Mouse (Mus musculus): ENCODE data around the gene Prss38.

The Prss38 gene

DNA sequence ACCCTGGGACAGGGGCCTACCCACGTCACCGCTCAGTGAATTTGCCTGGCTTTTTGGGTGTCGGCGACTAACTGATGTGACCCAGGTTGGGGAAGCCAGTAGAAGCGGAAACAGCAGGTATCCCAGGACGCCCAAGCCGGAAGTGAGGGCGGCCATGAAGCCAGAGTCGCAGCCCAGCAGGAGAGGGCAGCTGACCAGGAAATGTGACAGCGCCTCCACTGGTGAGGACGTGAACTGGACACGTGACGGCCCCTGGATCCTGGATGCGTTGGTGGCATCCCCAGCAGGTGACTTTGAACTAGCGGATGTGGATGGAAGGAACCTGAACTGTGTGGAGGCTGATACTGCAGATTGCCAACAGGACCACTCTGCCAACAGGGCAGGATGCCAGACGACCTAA lies at the start of gene Prss38:
Gene Prss38, minus strand, starts transcription at position 183 of the 400 bp plus-strand sequence.
- DNase-seq (ENCODE audit: extremely low spot score, low spot score): no peak

DNA sequence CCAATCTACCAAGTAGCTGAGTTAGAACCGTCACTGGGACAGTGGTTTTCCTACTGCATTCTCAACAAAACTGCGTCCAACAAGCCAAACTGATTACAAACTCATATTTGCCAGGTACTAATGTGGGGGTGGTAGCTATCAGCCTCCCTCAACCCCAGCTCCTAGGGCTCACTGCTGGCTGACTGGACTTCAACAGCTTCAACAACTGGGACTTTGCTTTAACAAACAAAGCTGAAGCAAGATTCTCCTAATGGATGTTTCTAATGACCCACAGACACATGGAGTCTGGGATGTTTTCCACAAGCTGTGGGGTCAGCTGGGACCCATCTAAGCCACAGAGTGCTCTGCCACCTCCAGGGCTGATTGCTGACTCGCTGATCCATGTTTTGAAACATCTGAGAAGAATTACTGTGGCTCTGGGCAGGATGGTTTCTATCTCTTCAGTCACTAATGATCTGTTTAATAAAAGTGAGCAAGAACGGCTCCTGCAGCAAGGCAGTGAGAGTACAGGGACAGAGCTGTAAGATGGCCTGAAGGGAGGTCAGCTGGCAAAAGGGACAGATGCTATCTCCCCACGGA lies 47.6 kb upstream of the Prss38 start:
- no peak for DNase-seq (ENCODE audit: extremely low spot score, low spot score)

- DNase-seq (ENCODE audit: extremely low spot score, low spot score): no peak
Observed at GRCm38 (mm10) chr11:59421967-59422366, 46.5 kb upstream of the Prss38 start.

- no peak for DNase-seq (ENCODE audit: extremely low spot score, low spot score)
Observed at GRCm38 (mm10) chr11:59421436-59421835, 46.0 kb upstream of the Prss38 start.

- no peak for DNase-seq (ENCODE audit: extremely low spot score, low spot score)
Observed at GRCm38 (mm10) chr11:59418708-59419107, 43.3 kb upstream of the Prss38 start.

GRCm38 (mm10) chr11:59412999-59413863 lies 37.8 kb upstream of the Prss38 start:
- DNase-seq (ENCODE audit: extremely low spot score, low spot score): no peak

GRCm38 (mm10) chr11:59412058-59412457 lies 36.6 kb upstream of the Prss38 start:
- no peak for DNase-seq (ENCODE audit: extremely low spot score, low spot score)

DNA sequence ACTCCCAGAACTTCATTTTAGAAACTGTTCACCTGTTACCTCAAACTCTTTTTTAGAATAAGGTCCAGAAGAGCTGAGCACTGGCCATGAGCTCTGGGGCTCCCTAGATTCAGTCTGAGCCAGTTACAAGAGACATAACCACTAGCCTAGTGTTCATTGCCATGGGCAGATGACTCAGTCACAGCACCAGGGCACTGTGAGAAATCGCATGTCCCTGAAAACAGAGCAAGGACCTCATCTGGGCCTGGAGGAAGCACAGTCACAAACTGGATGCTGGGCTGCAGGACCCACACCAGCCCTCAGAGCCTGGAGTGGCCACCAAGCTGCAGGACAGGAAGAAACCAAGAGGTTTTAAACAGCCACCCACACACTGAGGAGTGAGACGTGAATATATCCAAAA lies 35.4 kb upstream of the Prss38 start:
- no peak for DNase-seq (ENCODE audit: extremely low spot score, low spot score)

- no peak for DNase-seq (ENCODE audit: extremely low spot score, low spot score)
Observed at GRCm38 (mm10) chr11:59405761-59406160, 30.3 kb upstream of the Prss38 start.

DNA sequence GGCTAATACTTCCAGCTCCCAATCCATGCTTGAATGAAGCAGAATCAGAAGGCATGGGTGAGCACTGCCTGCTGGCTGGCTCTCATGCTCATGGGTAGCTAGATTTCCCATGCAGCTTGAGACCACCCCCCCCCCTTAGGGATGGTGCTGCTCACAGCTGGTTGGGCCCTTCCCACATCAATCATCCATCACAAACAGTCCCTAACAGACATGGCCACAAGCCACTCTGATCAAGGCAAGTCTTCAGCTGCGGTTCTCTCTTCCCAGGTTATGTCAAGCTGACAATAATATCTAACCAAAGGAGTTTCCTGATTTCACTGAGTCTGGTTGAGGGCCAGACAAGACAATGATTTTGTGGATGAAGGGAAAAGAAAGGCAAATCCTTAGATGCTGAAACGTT lies 25.4 kb upstream of the Prss38 start:
- no peak for DNase-seq (ENCODE audit: extremely low spot score, low spot score)

DNA sequence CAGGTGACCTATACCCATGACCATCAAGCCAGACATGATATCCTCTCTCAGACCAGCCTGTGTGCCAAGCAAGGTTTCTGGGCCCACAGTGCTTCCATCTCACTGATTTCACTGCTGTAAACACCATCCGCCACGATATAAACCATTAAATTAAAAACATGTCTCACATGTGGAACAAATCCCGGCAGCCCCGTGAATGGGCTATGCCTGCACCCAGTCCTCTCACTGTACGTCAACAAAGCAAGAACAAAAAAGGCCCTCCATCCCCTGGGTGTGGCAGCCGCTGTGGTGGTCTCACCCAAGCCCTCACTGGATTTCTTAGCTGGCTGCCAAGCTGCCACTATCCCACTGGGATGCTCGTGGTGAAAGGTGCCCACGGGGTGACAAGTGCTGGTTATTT lies 24.4 kb upstream of the Prss38 start:
- DNase-seq (ENCODE audit: extremely low spot score, low spot score): no peak

- no peak for DNase-seq (ENCODE audit: extremely low spot score, low spot score)
Observed at GRCm38 (mm10) chr11:59397536-59398371, 22.3 kb upstream of the Prss38 start.

- DNase-seq (ENCODE audit: extremely low spot score, low spot score): no peak
Observed at GRCm38 (mm10) chr11:59394451-59394850, 19.0 kb upstream of the Prss38 start.

DNA sequence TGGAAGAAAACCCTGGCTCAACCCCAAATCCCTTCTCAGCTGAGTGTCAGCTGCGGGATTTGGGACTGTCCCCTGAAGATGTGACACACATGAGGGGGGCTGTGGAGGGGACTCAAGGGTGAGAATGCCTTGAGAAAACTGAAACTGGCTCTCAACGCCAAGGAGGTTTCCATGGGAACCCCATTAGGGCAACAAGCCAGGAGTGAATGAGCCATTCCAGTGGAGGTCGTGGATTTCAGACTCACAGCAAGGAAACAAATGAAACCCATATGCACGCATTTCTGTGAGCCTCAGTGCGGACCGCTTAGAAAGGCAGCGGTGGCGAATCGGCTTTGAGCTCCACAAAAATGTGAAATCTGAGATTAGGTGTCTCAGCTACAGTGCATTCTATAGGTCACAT lies 18.1 kb upstream of the Prss38 start:
- DNase-seq (ENCODE audit: extremely low spot score, low spot score): peak; percentile 34

- DNase-seq (ENCODE audit: extremely low spot score, low spot score): no peak
Observed at GRCm38 (mm10) chr11:59392300-59392699, 16.8 kb upstream of the Prss38 start.

DNA sequence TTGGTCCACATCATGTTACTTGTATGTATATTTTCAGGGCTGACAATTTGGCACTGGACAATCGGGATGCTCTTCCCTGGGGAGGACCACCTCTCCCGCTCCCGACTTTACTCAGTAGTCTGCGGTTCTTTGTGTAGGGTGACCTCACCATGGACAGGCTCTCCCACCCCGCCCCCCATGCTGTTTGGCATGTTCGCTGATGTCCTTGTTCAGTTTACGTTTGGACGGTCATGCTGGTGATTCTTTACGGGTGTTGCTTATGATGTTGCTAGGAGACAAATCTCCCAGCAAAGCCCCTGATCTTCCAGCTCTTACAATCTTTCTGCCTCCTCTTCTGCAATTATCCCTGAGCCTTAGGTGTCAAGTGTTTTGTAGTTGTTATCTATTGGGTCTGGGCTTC lies 15.0 kb upstream of the Prss38 start:
- DNase-seq (ENCODE audit: extremely low spot score, low spot score): no peak

GRCm38 (mm10) chr11:59389617-59390016 lies 14.2 kb upstream of the Prss38 start:
- DNase-seq (ENCODE audit: extremely low spot score, low spot score): no peak

GRCm38 (mm10) chr11:59388806-59389205 lies 13.3 kb upstream of the Prss38 start:
- no peak for DNase-seq (ENCODE audit: extremely low spot score, low spot score)

DNA sequence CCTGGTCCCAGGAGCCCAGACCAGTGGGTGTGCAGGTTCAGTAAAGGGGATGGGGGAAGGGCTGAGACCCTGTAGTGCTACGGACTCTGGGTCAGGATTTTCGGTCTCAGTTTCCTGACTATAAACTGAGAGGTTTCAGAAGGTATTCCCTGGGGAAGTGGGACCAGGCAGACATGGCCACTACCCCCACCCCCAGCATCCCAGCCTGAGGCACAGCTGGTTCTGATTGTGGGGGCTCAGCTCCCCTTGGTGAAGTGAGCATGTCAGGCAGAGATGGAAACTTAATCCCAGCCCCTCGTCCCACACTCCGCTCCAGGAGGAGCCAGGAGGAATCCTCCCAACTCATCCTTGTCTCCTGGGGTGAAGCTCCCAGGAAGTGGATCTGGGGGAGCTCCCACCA lies 12.0 kb upstream of the Prss38 start:
- no peak for DNase-seq (ENCODE audit: extremely low spot score, low spot score)

DNA sequence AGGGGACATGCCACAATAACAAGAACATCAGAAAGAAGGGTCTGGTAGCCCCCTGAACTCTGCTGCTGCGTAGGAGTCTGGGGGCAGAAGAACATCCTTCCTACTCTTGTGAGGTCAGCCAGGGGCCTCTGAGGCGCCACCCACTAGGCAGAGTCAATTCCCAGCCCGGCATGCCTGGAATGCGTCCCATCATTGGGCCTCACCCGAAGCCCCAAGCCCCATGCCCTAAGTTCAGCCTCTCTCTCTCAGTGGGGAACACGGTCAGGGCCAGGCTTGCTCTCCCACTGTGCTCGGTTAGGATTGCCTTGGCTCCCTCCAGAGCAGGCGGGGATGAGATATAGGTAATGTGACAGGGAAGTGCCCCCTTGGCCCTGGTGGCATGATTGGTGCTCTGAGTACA lies 9.7 kb upstream of the Prss38 start:
- peak; percentile 35 for DNase-seq (ENCODE audit: extremely low spot score, low spot score)

GRCm38 (mm10) chr11:59384441-59384959 lies 9.0 kb upstream of the Prss38 start:
- peak; percentile 69 for DNase-seq (ENCODE audit: extremely low spot score, low spot score)

GRCm38 (mm10) chr11:59379547-59379946 lies 4.1 kb upstream of the Prss38 start:
- no peak for DNase-seq (ENCODE audit: extremely low spot score, low spot score)
